18 mouse cellular contexts compared by ENCODE assay signal in genomic region chr7:99358371-99358770, GRCm38 (mm10).
"Had no signal": no experiment of that assay in that cellular context is flagged by ENCODE, and none has a peak within 500 bp of the region (broad histone marks: within the 10 kb centered on the region; RNA-seq: fewer than 3 reads in every experiment).

No protein-coding gene starts in this region.

- H3K27me3 ChIP-seq: limb, embryonic 12.5 days; limb, embryonic 15.5 days; lung, embryonic 15.5 days; neural tube, embryonic 12.5 days; neural tube, embryonic 15.5 days had no signal

- H3K9ac ChIP-seq: limb, embryonic 12.5 days; limb, embryonic 15.5 days; liver, embryonic 12.5 days; liver, embryonic 15.5 days; lung, embryonic 15.5 days; neural tube, embryonic 12.5 days; neural tube, embryonic 15.5 days had no signal

- H3K4me3 ChIP-seq: left cerebral cortex, adult 2 months; limb, embryonic 12.5 days; limb, embryonic 15.5 days; liver, embryonic 12.5 days; liver, embryonic 15.5 days; lung, embryonic 15.5 days; megakaryocyte, embryonic 14.5 days; neural tube, embryonic 12.5 days; neural tube, embryonic 15.5 days had no signal

- ATAC-seq: intestine, postnatal 0 days; liver, embryonic 12.5 days had no signal

- H3K9me3 ChIP-seq: limb, embryonic 12.5 days; limb, embryonic 15.5 days; liver, embryonic 12.5 days; liver, embryonic 15.5 days; lung, embryonic 15.5 days; megakaryocyte, embryonic 14.5 days; neural tube, embryonic 12.5 days; neural tube, embryonic 15.5 days had no signal

- H3K4me2 ChIP-seq: limb, embryonic 12.5 days; limb, embryonic 15.5 days; liver, embryonic 12.5 days; liver, embryonic 15.5 days; lung, embryonic 15.5 days; midbrain, embryonic 11.5 days; neural tube, embryonic 12.5 days; neural tube, embryonic 15.5 days had no signal

- H3K27ac ChIP-seq: left cerebral cortex, adult 2 months; liver, embryonic 12.5 days; liver, embryonic 15.5 days; neural tube, embryonic 12.5 days; neural tube, embryonic 15.5 days had no signal

- DNase-seq: layer of hippocampus, postnatal 36 days; lung, adult 18-20 months; lung, postnatal 10 days; lung, postnatal 36 days; midbrain, embryonic 14.5 days; thymus, adult 18-20 months; thymus, postnatal 36 days had no signal

- H3K36me3 ChIP-seq: limb, embryonic 12.5 days; limb, embryonic 15.5 days; liver, embryonic 12.5 days; liver, embryonic 15.5 days; lung, embryonic 15.5 days; neural tube, embryonic 12.5 days; neural tube, embryonic 15.5 days had no signal
